Mouse (Mus musculus) bone marrow, adult 2 months (tissue): Measurements from ENCODE around the gene Psma2. TPM values are rescaled to one million over a fixed set of nuclear protein-coding genes. Genes with fewer than 3 reads are reported as not detected.

ENCODE experiments used
- H3K27ac ChIP-seq: fragments of 200-500 bp; 2 replicates; pipeline ENCODE4 v1.5.1; 2012; ENCODE audit warnings: low read depth, mild to moderate bottlenecking, control low read depth, inconsistent platforms, low read length; ENCODE audit not compliant: control insufficient read depth, poor library complexity, insufficient read depth
- H3K4me1 ChIP-seq: fragments of 200-500 bp; 2 replicates; pipeline ENCODE4 v1.6.1; 2011; ENCODE audit warnings: low read length; ENCODE audit not compliant: control insufficient read depth, insufficient read depth
- H3K4me3 ChIP-seq: fragments of 200-500 bp; replicated peaks from 2 replicates; pipeline ENCODE3; 2011; ENCODE audit warnings: mild to moderate bottlenecking, low read depth, low read length, control low read depth; ENCODE audit not compliant: control insufficient read depth
- CTCF ChIP-seq: fragments of 200-500 bp; IDR thresholded peaks from 2 replicates; pipeline ENCODE4 v1.5.1; 2011; ENCODE audit warnings: low read length, control low read depth; ENCODE audit not compliant: control insufficient read depth, insufficient read depth
- POLR2A ChIP-seq: fragments of 200-500 bp; IDR thresholded peaks from 2 replicates; pipeline ENCODE4 v1.6.1; 2011; ENCODE audit warnings: low read depth, mild to moderate bottlenecking, control low read depth, low read length, borderline replicate concordance; ENCODE audit not compliant: control insufficient read depth
- WGBS: fragments of 180-500 bp; shearing (Covaris S2); methylation state at CpG from one replicate; pipeline ENCODE4 v1.1.7; 2018; 5-methylcytosine and 5-hydroxymethylcytosine counted together
- polyA plus RNA-seq: library from polyadenylated mRNA; stranded (reverse); fragments of >200 nt; gene quantifications from 2 replicates; pipeline ENCODE4 v1.2.4, GENCODE M21; 2011; ENCODE audit warnings: low replicate concordance; ENCODE audit not compliant: missing spikeins, insufficient read depth, insufficient read length

The Psma2 gene
- polyA plus RNA-seq, 1 experiment, result 42.1 TPM

DNA sequence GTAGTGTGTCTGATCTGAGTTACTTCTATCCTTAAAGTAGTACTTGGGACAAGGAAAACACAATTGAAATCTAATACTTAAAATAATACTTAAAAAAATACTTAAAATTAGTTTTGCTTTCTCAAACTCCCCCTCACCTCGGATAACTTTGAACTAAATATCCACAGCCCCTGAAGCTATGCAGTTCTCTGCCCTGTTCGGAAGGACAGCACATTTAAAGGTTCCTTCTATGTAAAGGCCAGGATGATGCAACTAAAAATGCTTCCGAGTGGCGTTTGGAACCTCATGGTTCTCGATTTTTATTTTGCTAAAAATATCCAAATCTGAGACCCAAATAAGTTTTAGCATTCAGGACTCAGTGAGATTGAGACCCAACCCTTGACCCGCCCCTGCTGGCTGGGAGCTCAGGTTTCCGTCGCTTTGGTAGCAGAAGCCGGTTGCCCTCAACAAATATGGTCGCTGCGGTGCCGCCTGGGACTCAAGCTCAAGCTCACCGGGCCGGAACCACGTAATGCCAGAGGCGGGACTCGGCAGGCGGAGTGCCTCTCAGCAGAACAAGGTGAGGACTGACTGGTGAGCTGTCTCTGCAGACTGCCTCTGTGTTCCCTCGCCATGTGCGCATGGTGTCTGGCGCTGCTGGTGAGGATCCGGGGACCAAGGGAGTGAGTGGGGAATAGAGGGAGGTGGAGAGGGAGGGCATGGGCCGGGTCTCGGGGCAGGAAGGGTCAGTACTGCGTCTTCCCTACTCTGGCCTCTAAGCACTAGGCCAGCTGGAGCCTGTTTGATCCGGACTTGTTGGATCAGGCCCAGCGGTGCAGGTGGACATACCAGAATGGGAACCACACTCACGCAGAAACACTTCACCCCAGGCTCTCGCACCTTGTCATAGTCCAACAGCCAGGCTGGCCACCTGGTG is 16.9 kb downstream of the Psma2 start, which contains the start of gene AW209491:
TSS of gene AW209491 (plus strand) at position 429 of the 916 bp plus-strand sequence.
- no peaks in the 10 kb centered on the region; the same call in 1 of the 2 replicates for H3K4me1 ChIP-seq
- H3K4me3 ChIP-seq, result peak within 1 kb of the TSS; percentile 93
- TF ChIP-seq CTCF (no peak), POLR2A (peak; percentile 47; the same call in 1 of the 2 replicates)
- under 1% methylated on average over 29 of the region's 29 CpGs for WGBS
- H3K27ac ChIP-seq, result peak within 1 kb of the TSS; percentile 27; the same call in 1 of the 2 replicates

DNA sequence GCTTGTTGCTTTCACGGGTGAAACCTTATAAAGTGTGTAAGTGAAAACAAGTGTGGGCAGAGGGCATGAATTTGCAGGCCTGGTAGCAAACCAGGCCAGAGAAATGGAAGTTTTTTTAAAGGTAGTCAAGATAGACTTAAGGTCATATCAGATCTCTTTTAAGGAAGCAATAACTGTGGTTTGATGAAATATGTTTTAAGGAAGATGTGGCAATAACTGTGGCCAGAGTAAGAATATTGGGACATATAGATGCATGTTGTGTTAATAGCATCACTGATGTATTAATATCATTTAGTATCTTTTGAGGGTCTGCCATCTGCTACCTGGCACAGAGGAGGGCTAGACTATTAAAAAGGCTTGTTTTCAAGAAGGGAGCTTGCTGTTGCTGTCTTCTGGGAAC is 27.0 kb downstream of the Psma2 start:
- no peak overlapping the region for H3K27ac ChIP-seq
- whole genome bisulfite sequencing, result 26% methylated on average over 1 of the region's 1 CpGs
- no peak overlapping the region for H3K4me3 ChIP-seq
- no peaks in the 10 kb centered on the region; the same call in 1 of the 2 replicates for H3K4me1 ChIP-seq
- TF ChIP-seq POLR2A (no peak), CTCF (no peak)

DNA sequence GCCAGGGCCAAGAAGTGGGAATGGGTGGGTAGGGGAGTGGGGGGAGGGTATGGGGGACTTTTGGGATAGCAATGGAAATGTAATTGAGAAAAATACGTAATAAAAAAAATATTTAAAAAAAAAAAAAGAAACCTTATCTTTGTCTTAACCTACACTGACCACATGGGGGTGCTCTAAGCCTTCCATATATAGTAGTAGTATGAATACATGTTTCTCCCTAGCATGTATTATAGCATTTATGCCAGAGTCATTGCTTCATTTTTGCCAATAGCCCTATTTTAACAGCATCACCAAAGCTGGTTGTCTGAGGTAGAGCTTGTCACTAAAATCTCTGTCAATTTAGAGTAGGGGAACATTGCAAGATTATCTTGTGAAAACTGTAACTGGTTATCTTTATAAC is 36.3 kb downstream of the Psma2 start:
- 15% methylated on average over 1 of the region's 1 CpGs for WGBS
- H3K4me3 ChIP-seq, result no peak overlapping the region
- TF ChIP-seq POLR2A, result no peak
- TF ChIP-seq CTCF, result no peak
- H3K27ac ChIP-seq, result no peak overlapping the region
- no peaks in the 10 kb centered on the region for H3K4me1 ChIP-seq

DNA sequence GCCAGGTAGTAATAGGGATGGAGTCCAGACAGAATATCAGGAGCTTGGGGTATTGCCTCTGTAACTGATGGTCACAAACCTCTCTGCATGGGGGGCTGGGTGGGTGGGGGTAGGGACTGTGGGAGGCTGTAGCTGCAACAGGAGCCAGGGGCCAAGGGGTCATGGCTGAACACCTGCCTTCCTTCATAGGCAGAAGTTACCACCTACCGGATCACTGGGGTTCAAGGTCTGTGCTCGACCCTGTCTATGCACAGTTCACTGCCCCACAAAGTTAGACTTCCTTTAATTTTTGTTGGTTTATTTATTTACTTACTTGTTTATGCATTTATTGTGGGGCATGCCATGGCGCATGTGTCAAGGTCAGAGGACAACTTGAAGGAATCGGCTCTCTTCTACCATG is 54.1 kb downstream of the Psma2 start:
- Histone ChIP-seq H3K4me3 (no peak overlapping the region), H3K27ac (no peak overlapping the region), H3K4me1 (no peaks in the 10 kb centered on the region)
- 78% methylated on average over 4 of the region's 4 CpGs for WGBS
- TF ChIP-seq CTCF (no peak), POLR2A (no peak)

DNA sequence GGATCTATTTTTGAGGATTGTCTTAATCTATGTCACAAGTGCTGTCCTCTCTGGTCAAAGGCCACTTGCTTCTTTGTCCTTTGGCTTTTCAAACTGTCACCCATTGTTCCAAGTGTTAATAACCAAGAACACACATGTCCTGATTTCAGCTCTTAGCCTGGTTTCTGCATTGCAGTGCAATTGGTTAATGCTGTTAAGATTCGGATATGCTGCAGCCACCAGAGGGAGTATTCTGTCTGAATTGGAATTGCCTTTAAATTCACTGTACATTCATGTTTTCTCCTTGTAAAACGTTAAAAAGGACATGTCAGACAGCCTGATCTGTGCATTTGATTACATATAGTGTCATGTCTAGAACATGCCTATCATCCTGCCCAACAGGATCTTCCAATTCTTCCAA is 57.3 kb downstream of the Psma2 start:
- Histone ChIP-seq H3K4me3 (no peak overlapping the region), H3K27ac (no peak overlapping the region), H3K4me1 (no peaks in the 10 kb centered on the region)
- TF ChIP-seq POLR2A (no peak), CTCF (no peak)
- 21% methylated on average over 2 of the region's 2 CpGs for WGBS

DNA sequence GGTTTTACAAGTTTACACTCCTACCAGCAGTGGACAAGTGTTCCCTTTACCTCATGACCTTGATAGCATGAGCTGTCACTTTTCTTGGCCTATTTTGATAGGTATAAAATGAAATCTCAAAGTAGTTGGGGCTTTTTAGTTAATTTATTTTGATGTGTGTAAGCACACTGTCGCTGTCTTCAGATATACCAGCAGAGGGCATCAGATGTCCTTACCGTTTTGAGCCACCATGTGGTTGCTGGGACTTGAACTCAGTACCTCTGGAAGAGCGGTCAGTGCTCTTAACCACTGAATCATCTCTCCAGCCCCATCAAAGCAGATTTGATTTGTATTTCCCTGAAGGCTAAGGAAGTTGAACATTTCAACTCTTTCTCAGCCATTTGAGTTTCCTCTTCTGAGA is 75.9 kb downstream of the Psma2 start:
- 64% methylated on average over 3 of the region's 3 CpGs for WGBS
- Histone ChIP-seq H3K4me1 (no peaks in the 10 kb centered on the region), H3K27ac (no peak overlapping the region), H3K4me3 (no peak overlapping the region)
- TF ChIP-seq CTCF, result no peak
- TF ChIP-seq POLR2A, result no peak

DNA sequence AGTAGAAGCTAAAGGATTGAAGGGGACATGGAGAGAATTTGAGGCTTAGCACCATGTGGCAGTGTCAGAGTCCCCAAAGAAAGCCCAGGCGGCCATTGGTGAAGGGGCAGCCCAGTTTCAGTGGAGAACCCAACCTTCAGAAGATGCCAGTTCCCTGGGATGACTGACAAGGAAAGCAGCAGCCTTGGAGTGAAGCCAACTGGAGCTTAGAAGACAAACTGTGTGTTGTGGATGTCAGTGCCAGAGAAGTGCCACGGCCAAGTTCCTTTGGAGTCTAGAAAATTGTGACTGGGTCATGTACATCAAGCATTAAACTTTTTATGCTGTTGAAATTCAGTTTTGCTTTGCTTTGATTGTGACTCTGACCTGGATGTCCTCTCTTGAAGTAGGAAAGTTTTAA is 103.8 kb downstream of the Psma2 start:
- no peaks in the 10 kb centered on the region for H3K4me1 ChIP-seq
- H3K4me3 ChIP-seq, result no peak overlapping the region
- TF ChIP-seq CTCF, result no peak
- TF ChIP-seq POLR2A, result no peak
- WGBS, result 68% methylated on average over 2 of the region's 2 CpGs
- no peak overlapping the region for H3K27ac ChIP-seq

DNA sequence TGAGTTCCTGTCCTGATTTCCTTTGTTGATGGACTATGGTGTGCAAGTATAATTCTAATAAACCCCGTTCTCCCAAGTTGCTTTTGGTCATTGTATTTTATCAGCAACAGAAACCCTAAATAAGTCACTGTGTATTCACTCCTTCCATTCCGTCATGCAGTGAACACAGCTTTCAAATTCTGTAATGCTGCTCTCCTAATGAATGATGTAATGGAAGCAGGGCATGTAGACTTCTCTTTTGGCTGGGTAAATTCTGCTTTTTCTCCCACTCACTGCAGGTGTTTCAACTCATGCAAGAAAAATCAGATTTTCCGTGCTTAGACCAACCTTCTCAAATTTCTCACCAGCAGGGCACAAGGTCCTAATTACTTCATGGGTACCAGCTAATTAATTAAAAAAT is 104.7 kb downstream of the Psma2 start:
- H3K27ac ChIP-seq, result no peak overlapping the region
- no peak for TF ChIP-seq POLR2A
- no peak for TF ChIP-seq CTCF
- H3K4me3 ChIP-seq, result no peak overlapping the region
- H3K4me1 ChIP-seq, result no peaks in the 10 kb centered on the region
- WGBS, result 75% methylated on average over 3 of the region's 3 CpGs

Other genes with a start within 250 kb of the Psma2 start
- not detected in 2 replicates for gene Hecw1, start 90.0 kb upstream of the Psma2 start, polyA plus RNA-seq
- 23.4 and 39.2 TPM in 2 replicates for gene Mrpl32, start 75 bp upstream of the Psma2 start, polyA plus RNA-seq
- 1.1 and 6.7 TPM in 2 replicates for gene AW209491, start 16.9 kb downstream of the Psma2 start, polyA plus RNA-seq